Mouse (Mus musculus): ENCODE results near the gene Scml4. TPM values are rescaled to one million over a fixed set of nuclear protein-coding genes. Genes with fewer than 3 reads are reported as not detected.
A peak's percentile ranks its signal among the peaks of the same experiment; 100 is the strongest.

The Scml4 gene
- 1.7 and 3.7 TPM in 2 replicates for polyA plus RNA-seq (2014; fragmentation: Nextera tagmentation; extraction: Ambion mirVana)

DNA sequence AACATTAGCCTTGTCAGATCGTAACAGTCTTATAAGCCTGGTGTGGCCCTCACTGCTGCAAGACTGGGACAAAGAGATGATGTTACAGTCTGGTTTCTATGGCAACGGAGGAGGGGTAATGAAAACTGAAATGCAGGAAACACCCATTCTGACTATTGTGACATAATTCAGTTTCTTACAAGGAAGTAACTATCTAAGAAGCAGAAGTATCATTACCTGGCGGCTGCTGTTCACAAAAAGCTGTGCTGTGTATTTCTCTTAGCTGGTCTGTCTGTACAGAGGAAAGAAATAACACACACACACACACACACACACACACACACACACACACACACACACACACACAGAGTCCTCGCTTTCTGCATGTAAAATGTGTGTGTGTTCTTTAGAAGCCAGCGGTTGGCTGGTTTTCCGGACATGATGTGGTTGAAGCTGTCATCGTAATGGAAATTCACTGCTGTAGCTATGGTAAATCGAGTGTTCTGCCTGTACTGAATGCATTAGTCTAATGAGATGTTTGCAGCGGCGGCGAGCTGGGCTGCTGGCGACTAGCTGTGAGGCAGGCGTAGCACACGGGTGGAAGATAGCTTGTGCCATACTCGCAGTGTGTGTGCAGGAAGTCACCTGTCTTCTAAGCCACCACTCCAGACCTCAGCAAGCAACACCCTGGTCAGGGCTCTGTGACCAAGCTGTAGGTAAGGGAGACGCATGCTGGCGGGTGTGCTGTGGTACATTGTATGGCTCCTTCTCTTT is at the start of gene Scml4:
TSS of gene Scml4 (plus strand) at position 212 of the 753 bp plus-strand sequence.
- peak; percentile 65 for DNase-seq (ENCODE audit: low spot score)
- H3K9me3 ChIP-seq (ENCODE audit: control insufficient read depth, low read length): no peaks in the 10 kb centered on the region
- H3K27ac ChIP-seq (ENCODE audit: low read depth, low read length): peak within 1 kb of the TSS; percentile 60; the same call in 1 of the 2 replicates
- peaks cover 12% of the 10 kb centered on the region for H3K4me1 ChIP-seq (ENCODE audit: control insufficient read depth, insufficient read depth, low read length)
- H3K4me2 ChIP-seq (ENCODE audit: low read depth): peak within 1 kb of the TSS; percentile 25
- 38% methylated on average over 17 of the region's 17 CpGs for WGBS
- H3K9ac ChIP-seq (ENCODE audit: low read length): 0 out of 2 replicates have a peak within 1 kb of the TSS, but pooled peaks have one; percentile 6
- no peaks in the 10 kb centered on the region for H3K36me3 ChIP-seq (ENCODE audit: control insufficient read depth, insufficient read depth, low read length)
- peak; percentile 84 for ATAC-seq (ENCODE audit: insufficient read depth, low FRiP score, low TSS enrichment)
- H3K27me3 ChIP-seq (ENCODE audit: control insufficient read depth, insufficient read depth, low read length): no peaks in the 10 kb centered on the region
- 0 out of 2 replicates have a peak within 1 kb of the TSS, but pooled peaks have one; percentile 1 for H3K4me3 ChIP-seq (ENCODE audit: low read depth, low read length)

- no peaks in the 10 kb centered on the region for H3K9me3 ChIP-seq (ENCODE audit: control insufficient read depth, low read length)
- no peak for ATAC-seq (ENCODE audit: insufficient read depth, low FRiP score, low TSS enrichment)
- H3K4me2 ChIP-seq (ENCODE audit: low read depth): no peak overlapping the region
- no peak overlapping the region for H3K27ac ChIP-seq (ENCODE audit: low read depth, low read length)
- H3K9ac ChIP-seq (ENCODE audit: low read length): no peak overlapping the region
- no peaks in the 10 kb centered on the region for H3K27me3 ChIP-seq (ENCODE audit: control insufficient read depth, insufficient read depth, low read length)
- 76% methylated on average over 6 of the region's 6 CpGs for WGBS
- H3K36me3 ChIP-seq (ENCODE audit: control insufficient read depth, insufficient read depth, low read length): peaks cover 7% of the 10 kb centered on the region
- DNase-seq (ENCODE audit: low spot score): no peak
- no peak overlapping the region for H3K4me3 ChIP-seq (ENCODE audit: low read depth, low read length)
- H3K4me1 ChIP-seq (ENCODE audit: control insufficient read depth, insufficient read depth, low read length): no peaks in the 10 kb centered on the region
Measured at GRCm38 (mm10) chr10:42825923-42826322, 34.2 kb upstream of the Scml4 start.

DNA sequence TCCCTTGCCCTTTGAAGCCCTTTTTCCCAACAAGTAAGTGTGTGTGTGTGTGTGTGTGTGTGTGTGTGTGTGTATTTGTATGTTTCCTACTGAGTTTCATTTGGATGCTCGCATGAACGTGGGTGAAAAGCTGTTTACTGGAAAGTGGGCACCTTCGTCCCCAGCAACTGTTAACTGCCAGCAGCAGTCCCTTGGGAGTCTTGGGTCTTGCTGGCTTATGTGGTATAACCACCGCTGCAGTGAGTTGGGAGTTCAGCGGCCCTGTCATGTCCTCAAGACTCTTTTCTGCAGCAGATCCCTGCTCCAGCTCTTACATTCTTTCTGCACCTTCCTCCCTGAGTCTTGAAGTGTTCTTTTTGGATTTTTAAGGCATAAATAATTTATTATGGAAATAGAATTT is 33.0 kb upstream of the Scml4 start:
- no peak overlapping the region for H3K4me3 ChIP-seq (ENCODE audit: low read depth, low read length)
- H3K9ac ChIP-seq (ENCODE audit: low read length): no peak overlapping the region
- H3K27ac ChIP-seq (ENCODE audit: low read depth, low read length): no peak overlapping the region
- ATAC-seq (ENCODE audit: insufficient read depth, low FRiP score, low TSS enrichment) (no peak), DNase-seq (ENCODE audit: low spot score) (no peak)
- no peak overlapping the region for H3K4me2 ChIP-seq (ENCODE audit: low read depth)
- peaks cover 7% of the 10 kb centered on the region; the same call in 1 of the 2 replicates for H3K36me3 ChIP-seq (ENCODE audit: control insufficient read depth, insufficient read depth, low read length)
- 89% methylated on average over 5 of the region's 5 CpGs for WGBS
- no peaks in the 10 kb centered on the region for H3K9me3 ChIP-seq (ENCODE audit: control insufficient read depth, low read length)
- no peaks in the 10 kb centered on the region for H3K27me3 ChIP-seq (ENCODE audit: control insufficient read depth, insufficient read depth, low read length)
- H3K4me1 ChIP-seq (ENCODE audit: control insufficient read depth, insufficient read depth, low read length): no peaks in the 10 kb centered on the region

DNA sequence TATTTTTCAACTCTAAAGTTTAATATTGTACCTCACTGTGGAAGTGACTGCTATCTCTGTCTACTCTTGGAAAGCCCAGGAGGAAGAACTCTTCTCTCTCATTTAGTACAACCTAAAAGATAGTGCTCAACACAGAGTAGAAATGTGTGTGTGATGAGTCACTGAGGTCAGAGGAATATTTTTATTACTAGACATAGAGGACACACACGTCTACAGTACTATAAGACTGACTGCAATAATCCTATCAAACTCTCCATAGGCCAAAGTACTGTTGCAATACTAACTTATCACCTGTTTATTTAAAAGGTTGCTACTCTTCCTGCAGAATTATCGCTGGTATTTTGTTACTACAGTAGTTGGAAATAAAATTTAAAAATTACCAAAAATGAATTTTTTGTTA is 30.2 kb upstream of the Scml4 start:
- Histone ChIP-seq H3K9me3 (ENCODE audit: control insufficient read depth, low read length) (no peaks in the 10 kb centered on the region), H3K27ac (ENCODE audit: low read depth, low read length) (no peak overlapping the region), H3K36me3 (ENCODE audit: control insufficient read depth, insufficient read depth, low read length) (peaks cover 3% of the 10 kb centered on the region), H3K9ac (ENCODE audit: low read length) (no peak overlapping the region), H3K4me1 (ENCODE audit: control insufficient read depth, insufficient read depth, low read length) (peaks cover 3% of the 10 kb centered on the region; the same call in 1 of the 2 replicates), H3K4me2 (ENCODE audit: low read depth) (no peak overlapping the region), H3K27me3 (ENCODE audit: control insufficient read depth, insufficient read depth, low read length) (no peaks in the 10 kb centered on the region), H3K4me3 (ENCODE audit: low read depth, low read length) (no peak overlapping the region)
- ATAC-seq (ENCODE audit: insufficient read depth, low FRiP score, low TSS enrichment): no peak
- 91% methylated on average over 2 of the region's 2 CpGs for WGBS
- DNase-seq (ENCODE audit: low spot score): no peak

- ATAC-seq (ENCODE audit: insufficient read depth, low FRiP score, low TSS enrichment) (no peak), DNase-seq (ENCODE audit: low spot score) (no peak)
- Histone ChIP-seq H3K9me3 (ENCODE audit: control insufficient read depth, low read length) (no peaks in the 10 kb centered on the region), H3K4me2 (ENCODE audit: low read depth) (no peak overlapping the region), H3K27me3 (ENCODE audit: control insufficient read depth, insufficient read depth, low read length) (no peaks in the 10 kb centered on the region), H3K4me1 (ENCODE audit: control insufficient read depth, insufficient read depth, low read length) (peaks cover 3% of the 10 kb centered on the region; the same call in 1 of the 2 replicates), H3K9ac (ENCODE audit: low read length) (no peak overlapping the region), H3K27ac (ENCODE audit: low read depth, low read length) (no peak overlapping the region), H3K36me3 (ENCODE audit: control insufficient read depth, insufficient read depth, low read length) (peaks cover 3% of the 10 kb centered on the region), H3K4me3 (ENCODE audit: low read depth, low read length) (no peak overlapping the region)
- WGBS: 70% methylated on average over 6 of the region's 6 CpGs
Measured at GRCm38 (mm10) chr10:42830409-42830808, 29.8 kb upstream of the Scml4 start.

- Histone ChIP-seq H3K4me1 (ENCODE audit: control insufficient read depth, insufficient read depth, low read length) (peaks cover 3% of the 10 kb centered on the region; the same call in 1 of the 2 replicates), H3K4me2 (ENCODE audit: low read depth) (no peak overlapping the region), H3K4me3 (ENCODE audit: low read depth, low read length) (no peak overlapping the region), H3K9me3 (ENCODE audit: control insufficient read depth, low read length) (no peaks in the 10 kb centered on the region), H3K36me3 (ENCODE audit: control insufficient read depth, insufficient read depth, low read length) (peaks cover 3% of the 10 kb centered on the region), H3K9ac (ENCODE audit: low read length) (no peak overlapping the region), H3K27me3 (ENCODE audit: control insufficient read depth, insufficient read depth, low read length) (no peaks in the 10 kb centered on the region), H3K27ac (ENCODE audit: low read depth, low read length) (no peak overlapping the region)
- 58% methylated on average over 4 of the region's 4 CpGs for WGBS
- ATAC-seq (ENCODE audit: insufficient read depth, low FRiP score, low TSS enrichment) (no peak), DNase-seq (ENCODE audit: low spot score) (peak; percentile 26)
Measured at GRCm38 (mm10) chr10:42832677-42833076, 27.5 kb upstream of the Scml4 start.

DNA sequence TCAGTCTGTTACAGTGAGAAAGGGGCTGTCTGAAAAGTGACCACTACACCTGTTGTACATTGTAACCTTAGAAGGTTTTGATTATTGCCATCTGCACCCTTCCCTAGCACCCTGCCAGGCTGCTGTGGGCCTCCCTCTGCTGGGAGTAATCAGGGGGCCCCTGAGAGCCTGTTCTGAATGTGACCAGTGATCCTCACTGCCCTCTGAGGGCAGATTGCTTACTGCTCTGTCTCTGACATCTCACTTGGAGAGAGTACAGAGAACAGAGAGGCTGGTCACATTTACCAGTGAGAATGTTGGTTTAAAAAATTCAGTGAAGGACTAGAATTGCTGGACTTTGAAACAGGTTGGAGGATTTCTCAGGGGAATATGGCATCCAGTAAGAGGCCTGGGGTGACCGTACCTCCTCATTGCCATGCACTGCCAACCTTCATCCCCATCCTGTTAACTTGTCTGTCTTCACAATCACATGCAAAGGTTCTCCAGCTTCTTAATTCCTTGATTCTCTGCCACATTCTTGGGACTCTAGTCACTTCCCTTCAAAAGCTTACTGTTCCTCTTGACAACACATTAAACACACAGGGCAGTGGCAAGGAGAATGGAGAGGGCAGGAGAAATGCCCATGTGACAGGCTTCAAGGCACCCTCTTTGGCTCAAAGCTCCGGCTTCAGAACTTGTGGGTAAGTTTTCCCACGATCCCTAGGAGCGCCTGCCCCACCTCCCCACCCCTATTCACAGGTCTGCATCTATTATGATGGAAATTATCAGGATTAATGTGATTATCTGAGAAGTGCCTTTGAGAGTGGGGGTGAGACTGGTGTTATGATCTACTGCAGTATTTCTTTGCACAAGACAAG is 26.1 kb upstream of the Scml4 start:
- Histone ChIP-seq H3K4me1 (ENCODE audit: control insufficient read depth, insufficient read depth, low read length) (peaks cover 3% of the 10 kb centered on the region; the same call in 1 of the 2 replicates), H3K9ac (ENCODE audit: low read length) (no peak overlapping the region), H3K4me3 (ENCODE audit: low read depth, low read length) (no peak overlapping the region), H3K36me3 (ENCODE audit: control insufficient read depth, insufficient read depth, low read length) (peaks cover 3% of the 10 kb centered on the region), H3K4me2 (ENCODE audit: low read depth) (no peak overlapping the region), H3K27me3 (ENCODE audit: control insufficient read depth, insufficient read depth, low read length) (no peaks in the 10 kb centered on the region), H3K9me3 (ENCODE audit: control insufficient read depth, low read length) (no peaks in the 10 kb centered on the region), H3K27ac (ENCODE audit: low read depth, low read length) (0 out of 2 replicates have a peak overlapping the region, but pooled peaks have one; percentile 29)
- no peak for ATAC-seq (ENCODE audit: insufficient read depth, low FRiP score, low TSS enrichment)
- no peak for DNase-seq (ENCODE audit: low spot score)
- 66% methylated on average over 4 of the region's 4 CpGs for WGBS

DNA sequence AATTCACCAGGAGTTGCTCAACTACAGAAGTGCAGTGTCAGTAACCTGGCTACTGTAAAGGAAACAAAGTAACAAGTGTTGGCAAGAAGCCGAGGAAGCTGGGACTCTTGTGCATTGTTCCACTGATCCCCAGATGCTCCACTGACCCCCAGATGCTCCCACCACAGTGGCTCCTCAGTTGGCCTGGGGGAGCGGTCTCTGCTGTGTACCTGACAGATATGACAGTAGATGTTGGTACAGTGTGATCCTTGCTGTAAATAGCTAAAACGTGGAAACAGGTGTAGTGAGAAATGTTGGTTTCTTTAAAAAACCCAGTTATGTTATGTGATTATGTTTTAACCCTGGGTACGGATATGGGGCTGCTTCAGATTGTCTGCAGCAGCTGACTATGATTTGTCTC is 22.1 kb upstream of the Scml4 start:
- H3K27me3 ChIP-seq (ENCODE audit: control insufficient read depth, insufficient read depth, low read length): no peaks in the 10 kb centered on the region
- no peak for DNase-seq (ENCODE audit: low spot score)
- H3K9me3 ChIP-seq (ENCODE audit: control insufficient read depth, low read length): no peaks in the 10 kb centered on the region
- no peak overlapping the region for H3K27ac ChIP-seq (ENCODE audit: low read depth, low read length)
- H3K4me2 ChIP-seq (ENCODE audit: low read depth): no peak overlapping the region
- no peak for ATAC-seq (ENCODE audit: insufficient read depth, low FRiP score, low TSS enrichment)
- H3K4me1 ChIP-seq (ENCODE audit: control insufficient read depth, insufficient read depth, low read length): peaks cover 3% of the 10 kb centered on the region; the same call in 1 of the 2 replicates
- no peaks in the 10 kb centered on the region; the same call in 1 of the 2 replicates for H3K36me3 ChIP-seq (ENCODE audit: control insufficient read depth, insufficient read depth, low read length)
- H3K4me3 ChIP-seq (ENCODE audit: low read depth, low read length): no peak overlapping the region
- 90% methylated on average over 4 of the region's 4 CpGs for WGBS
- H3K9ac ChIP-seq (ENCODE audit: low read length): no peak overlapping the region

Measured in neural tube, embryonic 11.5 days (tissue).